Mouse (Mus musculus) liver, embryonic 16.5 days (tissue): ENCODE data around the gene BC005624. TPM values are rescaled to one million over a fixed set of nuclear protein-coding genes. Genes with fewer than 3 reads are reported as not detected.

Source experiments
- ATAC-seq: fragments of 200-750 bp; cut with Nextera tagmentation; 2 replicates; pipeline ENCODE4 v1.8.0; 2017; ENCODE audit warnings: low read depth, mild to moderate bottlenecking, moderate number of reproducible peaks, moderate library complexity
- H3K27ac ChIP-seq: fragments of 300-500 bp; sonication (generic); 2 replicates; pipeline ENCODE4 v1.5.1; 2014; ENCODE audit warnings: mild to moderate bottlenecking, low read length
- H3K27me3 ChIP-seq: fragments of 300-500 bp; sonication (generic); 2 replicates; pipeline ENCODE4 v1.6.1; 2014; ENCODE audit warnings: low read depth, low read length, mixed read lengths; ENCODE audit not compliant: control insufficient read depth, insufficient read depth
- H3K36me3 ChIP-seq: fragments of 300-500 bp; sonication (generic); 2 replicates; pipeline ENCODE4 v1.6.1; 2014; ENCODE audit warnings: mild to moderate bottlenecking; ENCODE audit not compliant: control insufficient read depth, insufficient read depth
- H3K4me1 ChIP-seq: fragments of 300-500 bp; sonication (generic); 2 replicates; pipeline ENCODE4 v1.6.1; 2014; ENCODE audit warnings: low read depth, low read length, mixed read lengths; ENCODE audit not compliant: control insufficient read depth
- H3K4me2 ChIP-seq: fragments of 300-500 bp; sonication (generic); 2 replicates; pipeline ENCODE4 v1.6.1; 2014; ENCODE audit warnings: low read depth, low read length, mixed read lengths
- H3K4me3 ChIP-seq: fragments of 300-500 bp; sonication (generic); 2 replicates; pipeline ENCODE4 v1.5.1; 2014; ENCODE audit warnings: low read depth, mild to moderate bottlenecking, low read length
- H3K9ac ChIP-seq: fragments of 300-500 bp; sonication (generic); 2 replicates; pipeline ENCODE4 v1.6.1; 2014; ENCODE audit warnings: low read depth, low read length
- H3K9me3 ChIP-seq: fragments of 300-500 bp; sonication (generic); replicated peaks from 2 replicates; pipeline ENCODE4 v1.6.1; 2016; ENCODE audit warnings: low read length; ENCODE audit not compliant: control insufficient read depth
- WGBS: fragments of 180-500 bp; shearing (Covaris S2); extraction: QIAGEN DNeasy Blood & Tissue Kit; methylation state at CpG from one replicate; pipeline ENCODE4 v1.1.7; 2014; ENCODE audit not compliant: insufficient replicate concordance; 5-methylcytosine and 5-hydroxymethylcytosine counted together
- polyA plus RNA-seq: library from polyadenylated mRNA; unstranded; fragments of >200 nt; fragmentation: Nextera tagmentation; extraction: Ambion mirVana; gene quantifications from 2 replicates; pipeline ENCODE4 v1.2.1, GENCODE M21; 2015

The BC005624 gene
- 23.1 and 24.0 TPM in 2 replicates for polyA plus RNA-seq

- H3K9ac ChIP-seq: peak within 1 kb of the TSS; percentile 82
- under 1% methylated on average over 66 of the region's 66 CpGs for WGBS
- no peaks in the 10 kb centered on the region for H3K9me3 ChIP-seq
- no peaks in the 10 kb centered on the region for H3K27me3 ChIP-seq
- H3K4me1 ChIP-seq: peaks cover 27% of the 10 kb centered on the region
- peak within 1 kb of the TSS; percentile 97 for H3K4me2 ChIP-seq
- ATAC-seq: peak; percentile 95
- peaks cover 5% of the 10 kb centered on the region; the same call in 1 of the 2 replicates for H3K36me3 ChIP-seq
- H3K27ac ChIP-seq: peak within 1 kb of the TSS; percentile 68
- H3K4me3 ChIP-seq: peak within 1 kb of the TSS; percentile 95
These were observed at the start of gene BC005624, which contains the start of gene Usp20 for GRCm38 (mm10) chr2:30981790-30982513. TSS of gene BC005624 (minus strand) at chr2:30982201. TSS of gene Usp20 (plus strand) at chr2:30982279.

- no peaks in the 10 kb centered on the region for H3K27me3 ChIP-seq
- no peaks in the 10 kb centered on the region for H3K4me1 ChIP-seq
- H3K9ac ChIP-seq: no peak overlapping the region
- no peak overlapping the region for H3K4me2 ChIP-seq
- H3K9me3 ChIP-seq: no peaks in the 10 kb centered on the region
- H3K4me3 ChIP-seq: no peak overlapping the region
- WGBS: 60% methylated on average over 8 of the region's 8 CpGs
- no peaks in the 10 kb centered on the region for H3K36me3 ChIP-seq
- ATAC-seq: no peak
- H3K27ac ChIP-seq: no peak overlapping the region
These were observed 44.6 kb upstream of the BC005624 start for GRCm38 (mm10) chr2:31026642-31027041.

DNA sequence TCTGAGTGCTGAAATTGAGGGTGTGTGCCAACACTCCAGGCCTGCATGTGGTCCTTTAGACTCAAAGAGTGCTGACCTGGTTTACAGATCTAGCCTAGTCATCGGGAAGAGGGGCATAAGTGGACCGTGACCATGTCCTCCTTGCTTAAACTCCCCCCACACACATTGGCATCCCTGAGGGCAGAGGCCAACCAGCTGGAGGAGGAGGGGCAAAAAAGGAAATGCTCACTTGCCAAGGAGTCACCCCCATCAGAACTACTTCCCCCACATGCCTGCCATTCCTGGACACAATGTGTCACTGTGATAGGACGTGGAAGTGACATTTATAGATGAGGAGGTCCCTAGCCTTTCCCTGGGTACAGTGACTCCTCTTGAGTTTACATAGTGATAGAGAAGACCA lies 43.5 kb upstream of the BC005624 start:
- Histone ChIP-seq H3K4me2 (no peak overlapping the region), H3K9me3 (no peaks in the 10 kb centered on the region), H3K4me3 (no peak overlapping the region), H3K4me1 (no peaks in the 10 kb centered on the region), H3K27me3 (no peaks in the 10 kb centered on the region), H3K9ac (no peak overlapping the region), H3K27ac (no peak overlapping the region), H3K36me3 (no peaks in the 10 kb centered on the region)
- 53% methylated on average over 3 of the region's 3 CpGs for WGBS
- no peak for ATAC-seq

DNA sequence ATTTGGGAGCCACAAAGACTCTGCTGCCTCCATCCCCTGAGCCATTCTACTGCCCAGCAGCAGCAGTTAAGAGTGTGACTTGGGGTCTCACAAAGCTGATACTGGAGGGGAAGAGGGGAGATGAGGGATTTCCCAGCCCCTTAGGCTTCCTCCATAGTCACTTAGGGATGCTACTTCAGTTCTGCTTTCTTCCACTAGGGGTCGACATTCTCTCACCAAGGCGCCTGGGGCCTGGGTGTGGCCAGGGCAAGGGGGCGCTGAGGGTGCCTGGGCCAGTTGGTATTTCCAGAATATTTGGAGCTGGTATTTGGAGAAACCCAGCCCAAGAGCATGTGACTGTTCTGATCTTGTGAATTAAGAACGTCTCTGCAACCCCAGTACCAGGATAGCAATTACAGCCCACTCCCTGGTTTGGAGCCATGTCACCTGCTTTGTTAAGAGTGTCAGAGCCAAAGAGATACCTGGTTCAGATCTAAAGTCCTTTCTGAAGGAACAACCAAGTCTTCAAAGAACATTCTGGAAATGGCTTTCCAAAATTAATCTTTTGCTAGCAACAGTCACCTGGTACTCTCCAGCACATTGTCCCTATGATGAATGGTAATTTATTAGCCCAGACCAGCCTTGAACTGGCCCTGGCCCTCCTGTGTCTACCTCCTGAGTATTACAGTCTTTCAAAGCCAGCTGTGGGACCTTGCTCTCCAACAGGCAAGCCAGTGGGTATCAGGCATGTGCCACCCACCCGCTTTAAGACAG lies 42.8 kb upstream of the BC005624 start:
- ATAC-seq: peak; percentile 5; the same call in 1 of the 2 replicates
- Histone ChIP-seq H3K27ac (no peak overlapping the region), H3K36me3 (no peaks in the 10 kb centered on the region), H3K27me3 (no peaks in the 10 kb centered on the region), H3K4me2 (no peak overlapping the region), H3K4me3 (no peak overlapping the region), H3K4me1 (no peaks in the 10 kb centered on the region), H3K9me3 (no peaks in the 10 kb centered on the region), H3K9ac (no peak overlapping the region)
- WGBS: 25% methylated on average over 5 of the region's 5 CpGs

GRCm38 (mm10) chr2:31023940-31024339 lies 41.9 kb upstream of the BC005624 start:
- H3K4me3 ChIP-seq: no peak overlapping the region
- 61% methylated on average over 5 of the region's 5 CpGs for WGBS
- H3K27me3 ChIP-seq: no peaks in the 10 kb centered on the region
- no peak overlapping the region for H3K9ac ChIP-seq
- no peak for ATAC-seq
- no peak overlapping the region for H3K4me2 ChIP-seq
- H3K27ac ChIP-seq: no peak overlapping the region
- no peaks in the 10 kb centered on the region for H3K9me3 ChIP-seq
- H3K4me1 ChIP-seq: no peaks in the 10 kb centered on the region
- no peaks in the 10 kb centered on the region for H3K36me3 ChIP-seq

DNA sequence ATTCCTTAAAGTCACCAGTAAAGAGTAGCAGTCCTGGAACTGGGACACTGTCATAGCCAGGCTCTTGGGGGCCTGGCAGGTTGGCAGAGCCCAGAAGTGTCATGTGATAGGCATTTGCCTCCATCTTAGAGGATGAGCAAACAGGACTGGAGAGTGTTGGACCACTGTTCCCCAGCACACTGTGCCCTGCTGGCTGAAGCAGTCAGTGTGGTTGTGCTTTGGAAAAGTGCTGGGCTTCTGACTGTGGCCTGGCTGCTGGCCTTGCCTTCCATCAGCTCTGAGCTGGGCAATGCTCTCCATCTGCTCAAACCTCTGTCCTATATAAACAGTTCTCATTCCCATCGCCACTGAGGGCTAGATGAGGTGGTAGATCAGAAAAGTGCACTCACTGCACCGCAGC lies 38.2 kb upstream of the BC005624 start:
- H3K4me1 ChIP-seq: no peaks in the 10 kb centered on the region
- no peaks in the 10 kb centered on the region for H3K36me3 ChIP-seq
- H3K4me2 ChIP-seq: no peak overlapping the region
- H3K9me3 ChIP-seq: no peaks in the 10 kb centered on the region
- H3K27me3 ChIP-seq: no peaks in the 10 kb centered on the region
- WGBS: 75% methylated on average over 2 of the region's 2 CpGs
- no peak overlapping the region for H3K9ac ChIP-seq
- ATAC-seq: no peak
- H3K4me3 ChIP-seq: no peak overlapping the region
- H3K27ac ChIP-seq: no peak overlapping the region

- H3K9ac ChIP-seq: no peak overlapping the region
- H3K36me3 ChIP-seq: no peaks in the 10 kb centered on the region
- no peak overlapping the region for H3K4me3 ChIP-seq
- 78% methylated on average over 8 of the region's 8 CpGs for WGBS
- no peak overlapping the region for H3K4me2 ChIP-seq
- no peaks in the 10 kb centered on the region for H3K4me1 ChIP-seq
- H3K27ac ChIP-seq: no peak overlapping the region
- H3K9me3 ChIP-seq: no peaks in the 10 kb centered on the region
- ATAC-seq: no peak
- H3K27me3 ChIP-seq: no peaks in the 10 kb centered on the region
These were observed 37.0 kb upstream of the BC005624 start for GRCm38 (mm10) chr2:31019011-31019410.

DNA sequence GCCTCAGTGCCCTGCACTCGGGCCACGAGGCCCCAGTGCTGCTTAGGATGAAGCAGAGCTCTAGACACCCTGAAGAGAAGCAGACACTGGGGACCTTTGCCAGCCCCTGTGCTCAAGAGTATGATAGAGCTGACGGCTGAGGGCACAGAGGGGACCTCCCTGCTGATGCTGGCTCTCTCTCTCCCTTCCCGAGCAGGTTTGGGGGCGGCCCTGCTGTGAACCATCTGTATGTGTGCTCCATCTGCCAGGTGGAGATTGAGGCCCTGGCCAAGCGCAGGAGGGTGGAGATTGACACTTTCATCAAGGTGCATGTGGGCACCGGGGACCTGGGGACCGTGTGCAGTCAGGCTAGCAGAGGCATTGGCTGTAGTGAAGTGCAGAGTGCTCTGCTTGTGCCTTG lies 36.5 kb upstream of the BC005624 start:
- H3K9me3 ChIP-seq: no peaks in the 10 kb centered on the region

More for the DNA sequence above, 36.5 kb upstream of the BC005624 start:
- Histone ChIP-seq H3K4me1 (no peaks in the 10 kb centered on the region), H3K4me2 (no peak overlapping the region), H3K36me3 (no peaks in the 10 kb centered on the region), H3K9ac (no peak overlapping the region), H3K4me3 (no peak overlapping the region), H3K27ac (no peak overlapping the region), H3K27me3 (no peaks in the 10 kb centered on the region)
- no peak for ATAC-seq
- 70% methylated on average over 8 of the region's 8 CpGs for WGBS
